Mouse (Mus musculus): ENCODE data around the gene Cth. TPM values are rescaled to one million over a fixed set of nuclear protein-coding genes. Genes with fewer than 3 reads are reported as not detected.

Gene Cth
- total and polyA plus RNA-seq, 3 experiments: not detected

GRCm38 (mm10) chr3:157881992-157882391, 42.9 kb downstream of the Cth start:
- Histone ChIP-seq H3K27me3 (ENCODE audit: insufficient read depth, low read length) (no peaks in the 10 kb centered on the region), H3K4me3 (ENCODE audit: low read depth, low read length) (no peak overlapping the region), H3K9me3 (replicated peaks) (no peaks in the 10 kb centered on the region), H3K4me1 (ENCODE audit: insufficient read depth, low read depth, low read length) (no peaks in the 10 kb centered on the region), H3K36me3 (replicated peaks) (no peaks in the 10 kb centered on the region)
- DNase-seq (ENCODE audit: low spot score) (no peak), ATAC-seq (ENCODE audit: extremely low read depth, insufficient number of reproducible peaks, low FRiP score, poor library complexity, severe bottlenecking) (no peak)
- TF ChIP-seq CTCF (IDR thresholded peaks at IDR 0.05; ENCODE audit: low read depth, low read length) (no peak), TAL1 (conservative IDR thresholded peaks at IDR 0.05; ENCODE audit: low read depth, low read length) (no peak), GATA2 (IDR thresholded peaks at IDR 0.05; ENCODE audit: borderline replicate concordance, low read depth, low read length) (no peak), POLR2AphosphoS5 (IDR thresholded peaks at IDR 0.05; ENCODE audit: insufficient replicate concordance, low read depth, low read length) (no peak), GATA1 (IDR thresholded peaks at IDR 0.05; ENCODE audit: borderline replicate concordance, low read length) (no peak)

GRCm38 (mm10) chr3:157880983-157881382, 43.9 kb downstream of the Cth start:
- Histone ChIP-seq H3K27me3 (ENCODE audit: insufficient read depth, low read length) (no peaks in the 10 kb centered on the region), H3K9me3 (replicated peaks) (no peaks in the 10 kb centered on the region), H3K36me3 (replicated peaks) (no peaks in the 10 kb centered on the region), H3K4me3 (ENCODE audit: low read depth, low read length) (no peak overlapping the region), H3K4me1 (ENCODE audit: insufficient read depth, low read depth, low read length) (no peaks in the 10 kb centered on the region)
- no peak for ATAC-seq (ENCODE audit: extremely low read depth, insufficient number of reproducible peaks, low FRiP score, poor library complexity, severe bottlenecking)
- DNase-seq (ENCODE audit: low spot score): no peak
- no peak for TF ChIP-seq TAL1 (conservative IDR thresholded peaks at IDR 0.05; ENCODE audit: low read depth, low read length)
- no peak for TF ChIP-seq GATA1 (IDR thresholded peaks at IDR 0.05; ENCODE audit: borderline replicate concordance, low read length)
- TF ChIP-seq GATA2 (IDR thresholded peaks at IDR 0.05; ENCODE audit: borderline replicate concordance, low read depth, low read length): no peak
- TF ChIP-seq CTCF (IDR thresholded peaks at IDR 0.05; ENCODE audit: low read depth, low read length): no peak
- TF ChIP-seq POLR2AphosphoS5 (IDR thresholded peaks at IDR 0.05; ENCODE audit: insufficient replicate concordance, low read depth, low read length): no peak

GRCm38 (mm10) chr3:157877847-157878246, 47.0 kb downstream of the Cth start:
- ATAC-seq (ENCODE audit: extremely low read depth, insufficient number of reproducible peaks, low FRiP score, poor library complexity, severe bottlenecking): no peak
- Histone ChIP-seq H3K4me3 (ENCODE audit: low read depth, low read length) (no peak overlapping the region), H3K9me3 (replicated peaks) (no peaks in the 10 kb centered on the region), H3K36me3 (replicated peaks) (no peaks in the 10 kb centered on the region), H3K27me3 (ENCODE audit: insufficient read depth, low read length) (no peaks in the 10 kb centered on the region), H3K4me1 (ENCODE audit: insufficient read depth, low read depth, low read length) (no peaks in the 10 kb centered on the region)
- TF ChIP-seq CTCF (IDR thresholded peaks at IDR 0.05; ENCODE audit: low read depth, low read length) (no peak), GATA2 (IDR thresholded peaks at IDR 0.05; ENCODE audit: borderline replicate concordance, low read depth, low read length) (no peak), TAL1 (conservative IDR thresholded peaks at IDR 0.05; ENCODE audit: low read depth, low read length) (no peak), POLR2AphosphoS5 (IDR thresholded peaks at IDR 0.05; ENCODE audit: insufficient replicate concordance, low read depth, low read length) (no peak), GATA1 (IDR thresholded peaks at IDR 0.05; ENCODE audit: borderline replicate concordance, low read length) (no peak)
- DNase-seq (ENCODE audit: low spot score): no peak

GRCm38 (mm10) chr3:157876439-157877156, 48.3 kb downstream of the Cth start:
- peak; percentile 65 for ATAC-seq (ENCODE audit: extremely low read depth, insufficient number of reproducible peaks, low FRiP score, poor library complexity, severe bottlenecking)
- peak; percentile 2 for DNase-seq (ENCODE audit: low spot score)
- no peak for TF ChIP-seq TAL1 (conservative IDR thresholded peaks at IDR 0.05; ENCODE audit: low read depth, low read length)
- no peak for TF ChIP-seq GATA2 (IDR thresholded peaks at IDR 0.05; ENCODE audit: borderline replicate concordance, low read depth, low read length)
- TF ChIP-seq POLR2AphosphoS5 (IDR thresholded peaks at IDR 0.05; ENCODE audit: insufficient replicate concordance, low read depth, low read length): no peak
- no peak for TF ChIP-seq GATA1 (IDR thresholded peaks at IDR 0.05; ENCODE audit: borderline replicate concordance, low read length)
- no peak for TF ChIP-seq CTCF (IDR thresholded peaks at IDR 0.05; ENCODE audit: low read depth, low read length)
- no peaks in the 10 kb centered on the region for H3K9me3 ChIP-seq (replicated peaks)
- no peaks in the 10 kb centered on the region for H3K27me3 ChIP-seq (ENCODE audit: insufficient read depth, low read length)
- H3K4me1 ChIP-seq (ENCODE audit: insufficient read depth, low read depth, low read length): no peaks in the 10 kb centered on the region
- no peak overlapping the region for H3K4me3 ChIP-seq (ENCODE audit: low read depth, low read length)
- H3K36me3 ChIP-seq (replicated peaks): no peaks in the 10 kb centered on the region

GRCm38 (mm10) chr3:157872897-157873296, 52.0 kb downstream of the Cth start:
- TF ChIP-seq GATA1 (IDR thresholded peaks at IDR 0.05; ENCODE audit: borderline replicate concordance, low read length) (no peak), GATA2 (IDR thresholded peaks at IDR 0.05; ENCODE audit: borderline replicate concordance, low read depth, low read length) (no peak), CTCF (IDR thresholded peaks at IDR 0.05; ENCODE audit: low read depth, low read length) (no peak), POLR2AphosphoS5 (IDR thresholded peaks at IDR 0.05; ENCODE audit: insufficient replicate concordance, low read depth, low read length) (no peak), TAL1 (conservative IDR thresholded peaks at IDR 0.05; ENCODE audit: low read depth, low read length) (no peak)
- no peaks in the 10 kb centered on the region for H3K36me3 ChIP-seq (replicated peaks)
- no peak overlapping the region for H3K4me3 ChIP-seq (ENCODE audit: low read depth, low read length)
- H3K27me3 ChIP-seq (ENCODE audit: insufficient read depth, low read length): 0 out of 2 replicates have a peak, but pooled peaks cover 3% of the 10 kb centered on the region
- DNase-seq (ENCODE audit: low spot score): no peak
- no peaks in the 10 kb centered on the region for H3K9me3 ChIP-seq (replicated peaks)
- ATAC-seq (ENCODE audit: extremely low read depth, insufficient number of reproducible peaks, low FRiP score, poor library complexity, severe bottlenecking): no peak
- no peaks in the 10 kb centered on the region for H3K4me1 ChIP-seq (ENCODE audit: insufficient read depth, low read depth, low read length)

GRCm38 (mm10) chr3:157867836-157868235, 57.0 kb downstream of the Cth start:
- ATAC-seq (ENCODE audit: extremely low read depth, insufficient number of reproducible peaks, low FRiP score, poor library complexity, severe bottlenecking) (no peak), DNase-seq (ENCODE audit: low spot score) (no peak)
- TF ChIP-seq POLR2AphosphoS5 (IDR thresholded peaks at IDR 0.05; ENCODE audit: insufficient replicate concordance, low read depth, low read length): no peak
- TF ChIP-seq GATA2 (IDR thresholded peaks at IDR 0.05; ENCODE audit: borderline replicate concordance, low read depth, low read length): no peak
- no peak for TF ChIP-seq TAL1 (conservative IDR thresholded peaks at IDR 0.05; ENCODE audit: low read depth, low read length)
- TF ChIP-seq GATA1 (IDR thresholded peaks at IDR 0.05; ENCODE audit: borderline replicate concordance, low read length): no peak
- no peak for TF ChIP-seq CTCF (IDR thresholded peaks at IDR 0.05; ENCODE audit: low read depth, low read length)
- no peaks in the 10 kb centered on the region for H3K9me3 ChIP-seq (replicated peaks)
- H3K27me3 ChIP-seq (ENCODE audit: insufficient read depth, low read length): 0 out of 2 replicates have a peak, but pooled peaks cover 3% of the 10 kb centered on the region
- H3K36me3 ChIP-seq (replicated peaks): no peaks in the 10 kb centered on the region
- no peak overlapping the region for H3K4me3 ChIP-seq (ENCODE audit: low read depth, low read length)
- H3K4me1 ChIP-seq (ENCODE audit: insufficient read depth, low read depth, low read length): no peaks in the 10 kb centered on the region
